Mouse (Mus musculus): ENCODE measurements around the gene Retreg3.

- TF ChIP-seq CTCF (IDR thresholded peaks at IDR 0.05; ENCODE audit: borderline replicate concordance, insufficient read depth, low read length): no peak
- no peak for TF ChIP-seq POLR2A (IDR thresholded peaks at IDR 0.05; ENCODE audit: low read depth, low read length)
Observed at GRCm38 (mm10) chr11:101163476-101164350, 44.0 kb upstream of the Retreg3 start.
